20 mouse cellular contexts compared by ENCODE assay signal in genomic region chr1:51250302-51250701, GRCm38 (mm10). TPM values are rescaled to one million over a fixed set of nuclear protein-coding genes. Genes with fewer than 3 reads are reported as not detected.
DNase-seq lines count a peak whose midpoint lies in the region; ATAC-seq and TF ChIP-seq lines count a peak whose summit lies in the region.
"Had no signal": no experiment of that assay in that cellular context is flagged by ENCODE, and none has a peak within 500 bp of the region (broad histone marks: within the 10 kb centered on the region; RNA-seq: fewer than 3 reads in every experiment).

No protein-coding gene starts in this region.

- no peak for TF ChIP-seq EP300 in stomach, postnatal 0 days (optimal IDR thresholded peaks at IDR 0.05)

- peak; percentile 13 for DNase-seq in right cerebral cortex, adult 18-20 months
- DNase-seq in right cerebral cortex, adult 2 months (ENCODE audit: low spot score in 2 of 2): no peak
- DNase-seq in stomach, postnatal 0 days (ENCODE audit: low spot score): no peak
- no peak for DNase-seq in cerebellum, postnatal 14 days
- DNase-seq in thymus, adult 2 months: no peak
- DNase-seq: adrenal gland, adult 2 months; adrenal gland, postnatal 36 days; cerebellum, adult 11 months; cerebellum, adult 8-10 months; cerebellum, postnatal 25 days; gastrocnemius, postnatal 25 days; heart, postnatal 36 days had no signal

- no peak overlapping the region for H3ac ChIP-seq in C2C12 (ENCODE audit: control insufficient read depth, insufficient read length, low read depth)

- H3K4me3 ChIP-seq in C2C12 (ENCODE audit: insufficient read depth, poor library complexity, severe bottlenecking): no peak overlapping the region
- no peak overlapping the region for H3K4me3 ChIP-seq in embryonic fibroblast, embryonic 13.5 days (ENCODE audit: insufficient read depth, low read length)
- no peak overlapping the region for H3K4me3 ChIP-seq in stomach, postnatal 0 days (ENCODE audit: low read depth, low read length)
- H3K4me3 ChIP-seq in thymus, adult 2 months (ENCODE audit: control insufficient read depth, insufficient read depth, low read length): no peak overlapping the region
- H3K4me3 ChIP-seq in intestine, postnatal 0 days (ENCODE audit: low read depth, low read length): no peak overlapping the region
- H3K4me3 ChIP-seq: embryonic facial prominence, embryonic 12.5 days; forebrain, embryonic 12.5 days; heart, embryonic 13.5 days; hindbrain, embryonic 15.5 days had no signal

- H3K79me3 ChIP-seq in C2C12 (ENCODE audit: low read depth): no peaks in the 10 kb centered on the region

- H3K79me2 ChIP-seq in C2C12 (ENCODE audit: control insufficient read depth, insufficient read depth): no peaks in the 10 kb centered on the region

- no peaks in the 10 kb centered on the region for H3K9me3 ChIP-seq in stomach, postnatal 0 days (ENCODE audit: control insufficient read depth, low read length)
- H3K9me3 ChIP-seq in intestine, postnatal 0 days (ENCODE audit: control insufficient read depth): no peaks in the 10 kb centered on the region
- H3K9me3 ChIP-seq: embryonic facial prominence, embryonic 12.5 days; forebrain, embryonic 12.5 days; heart, embryonic 13.5 days; hindbrain, embryonic 15.5 days had no signal

- no peak for TF ChIP-seq CTCF in C2C12 (IDR thresholded peaks at IDR 0.05; ENCODE audit: control insufficient read depth, insufficient read depth, insufficient read length)
- no peak for TF ChIP-seq CTCF in embryonic fibroblast, embryonic 13.5 days (IDR thresholded peaks at IDR 0.05; ENCODE audit: borderline replicate concordance, insufficient read depth, low read length)
- TF ChIP-seq CTCF in stomach, postnatal 0 days (IDR thresholded peaks at IDR 0.05; ENCODE audit: low read depth): no peak
- TF ChIP-seq CTCF in thymus, adult 2 months (IDR thresholded peaks at IDR 0.05; ENCODE audit: borderline replicate concordance, control insufficient read depth, extremely low read depth, insufficient read depth, low read length, poor library complexity): no peak
- TF ChIP-seq CTCF in intestine, postnatal 0 days (IDR thresholded peaks at IDR 0.05; ENCODE audit: low read depth): no peak

- H3K4me2 ChIP-seq in stomach, postnatal 0 days (replicated peaks; ENCODE audit: low read depth): no peak overlapping the region
- no peak overlapping the region for H3K4me2 ChIP-seq in intestine, postnatal 0 days (replicated peaks; ENCODE audit: low read depth)
- H3K4me2 ChIP-seq: embryonic facial prominence, embryonic 12.5 days; forebrain, embryonic 12.5 days; heart, embryonic 13.5 days; hindbrain, embryonic 15.5 days had no signal

- H3K36me3 ChIP-seq in C2C12 (ENCODE audit: control insufficient read depth, insufficient read depth): no peaks in the 10 kb centered on the region
- H3K36me3 ChIP-seq in stomach, postnatal 0 days (ENCODE audit: control insufficient read depth, insufficient read depth, low read length): no peaks in the 10 kb centered on the region
- H3K36me3 ChIP-seq in thymus, adult 2 months (ENCODE audit: control insufficient read depth, insufficient read depth, low read length): no peaks in the 10 kb centered on the region
- no peaks in the 10 kb centered on the region for H3K36me3 ChIP-seq in intestine, postnatal 0 days (ENCODE audit: control insufficient read depth, insufficient read depth)
- H3K36me3 ChIP-seq: embryonic facial prominence, embryonic 12.5 days; forebrain, embryonic 12.5 days; heart, embryonic 13.5 days; hindbrain, embryonic 15.5 days had no signal

- H3K4me1 ChIP-seq in embryonic fibroblast, embryonic 13.5 days (ENCODE audit: control insufficient read depth, insufficient read depth, low read length): peaks cover 3% of the 10 kb centered on the region
- H3K4me1 ChIP-seq in stomach, postnatal 0 days (replicated peaks; ENCODE audit: control insufficient read depth, insufficient read depth): no peaks in the 10 kb centered on the region
- no peaks in the 10 kb centered on the region for H3K4me1 ChIP-seq in thymus, adult 2 months (replicated peaks; ENCODE audit: control insufficient read depth, insufficient read depth, low read length)
- H3K4me1 ChIP-seq in intestine, postnatal 0 days (replicated peaks; ENCODE audit: control insufficient read depth, insufficient read depth, low read length): no peaks in the 10 kb centered on the region
- H3K4me1 ChIP-seq: embryonic facial prominence, embryonic 12.5 days; forebrain, embryonic 12.5 days; heart, embryonic 13.5 days; hindbrain, embryonic 15.5 days had no signal

- 42% methylated on average over 5 of the region's 5 CpGs for WGBS in stomach, postnatal 0 days
- WGBS in thymus, adult 2 months: 92% methylated on average over 5 of the region's 5 CpGs
- WGBS in intestine, postnatal 0 days: 52% methylated on average over 5 of the region's 5 CpGs

- no peak for TF ChIP-seq POLR2A in embryonic fibroblast, embryonic 13.5 days (IDR thresholded peaks at IDR 0.05; ENCODE audit: low read depth, low read length)
- TF ChIP-seq POLR2A in thymus, adult 2 months (IDR thresholded peaks at IDR 0.05; ENCODE audit: control insufficient read depth, extremely low read depth, insufficient read depth, low read length, poor library complexity): no peak

- no peaks in the 10 kb centered on the region for H3K27me3 ChIP-seq in C2C12 (ENCODE audit: control insufficient read depth, insufficient read depth, insufficient read length)
- H3K27me3 ChIP-seq in stomach, postnatal 0 days (ENCODE audit: control insufficient read depth, insufficient read depth, low read length): no peaks in the 10 kb centered on the region
- H3K27me3 ChIP-seq in thymus, adult 2 months (ENCODE audit: control insufficient read depth, insufficient read depth, low read length): no peaks in the 10 kb centered on the region
- no peaks in the 10 kb centered on the region for H3K27me3 ChIP-seq in intestine, postnatal 0 days (replicated peaks; ENCODE audit: control insufficient read depth, insufficient read depth, low read length)
- H3K27me3 ChIP-seq: CH12.LX; embryonic facial prominence, embryonic 12.5 days; forebrain, embryonic 12.5 days; heart, embryonic 13.5 days; hindbrain, embryonic 15.5 days had no signal

- peak; percentile 97 for ATAC-seq in stomach, postnatal 0 days (ENCODE audit: low FRiP score, low TSS enrichment)
- ATAC-seq in intestine, postnatal 0 days: no peak

- no peak overlapping the region for H3K9ac ChIP-seq in stomach, postnatal 0 days (ENCODE audit: low read length)
- no peak overlapping the region for H3K9ac ChIP-seq in intestine, postnatal 0 days (ENCODE audit: low read depth, low read length)
- H3K9ac ChIP-seq: embryonic facial prominence, embryonic 12.5 days; forebrain, embryonic 12.5 days; heart, embryonic 13.5 days; hindbrain, embryonic 15.5 days had no signal

- H3K27ac ChIP-seq in embryonic fibroblast, embryonic 13.5 days (ENCODE audit: insufficient read depth, low read length): peak overlapping the region; percentile 81
- no peak overlapping the region for H3K27ac ChIP-seq in stomach, postnatal 0 days (replicated peaks)
- H3K27ac ChIP-seq in thymus, adult 2 months (ENCODE audit: control insufficient read depth, insufficient read depth, low read length): no peak overlapping the region
- no peak overlapping the region for H3K27ac ChIP-seq in intestine, postnatal 0 days (ENCODE audit: low read depth, low read length)
- H3K27ac ChIP-seq: embryonic facial prominence, embryonic 12.5 days; forebrain, embryonic 12.5 days; heart, embryonic 13.5 days; hindbrain, embryonic 15.5 days had no signal

TF ChIP-seq in C2C12, 6 proteins besides CTCF, POLR2A, EP300 and RAD21:
- TF ChIP-seq MAX (IDR thresholded peaks at IDR 0.05): no peak
- TF ChIP-seq MYOG (IDR thresholded peaks at IDR 0.05; ENCODE audit: control insufficient read depth, extremely low read depth, insufficient read length): no peak
- TF ChIP-seq USF1 (IDR thresholded peaks at IDR 0.05; ENCODE audit: low read depth): no peak
- no peak for TF ChIP-seq MYOD1 (IDR thresholded peaks at IDR 0.05; ENCODE audit: control insufficient read depth, insufficient read length, low read depth)
- TF ChIP-seq FOSL1 (IDR thresholded peaks at IDR 0.05; ENCODE audit: insufficient read depth, low read length, poor library complexity, severe bottlenecking): peak; percentile 86
- peak; percentile 32 for TF ChIP-seq CEBPB (IDR thresholded peaks at IDR 0.05; ENCODE audit: low read depth)

RNA-seq across cellular contexts. Expression of gene Cavin2, which starts 38.6 kb away (rescaled TPM):
- polyA plus RNA-seq in C2C12 (2012; fragmentation: generic; extraction: Trizol): 0.29 TPM
- 66.9 and 166 TPM in 2 replicates for polyA plus RNA-seq in embryonic fibroblast, embryonic 13.5 days (2011; ENCODE audit: insufficient read length, low read depth, missing spikeins)
- polyA plus RNA-seq in stomach, postnatal 0 days (2015; fragmentation: Nextera tagmentation; extraction: Ambion mirVana): 42.5 and 46.1 TPM in 2 replicates
- 4.8 and 9.4 TPM in 2 replicates for polyA plus RNA-seq in thymus, adult 2 months (2012; rRNA removed)
- polyA plus RNA-seq in intestine, postnatal 0 days (2015; fragmentation: Nextera tagmentation; extraction: Ambion mirVana): 47.0 and 50.0 TPM in 2 replicates
